Mouse (Mus musculus): ENCODE data around the gene Gm20538. TPM values are rescaled to one million over a fixed set of nuclear protein-coding genes. Genes with fewer than 3 reads are reported as not detected.
A peak's percentile ranks its signal among the peaks of the same experiment; 100 is the strongest.

Gene Gm20538
- polyA plus RNA-seq, 1 experiment from 2014 or later: not detected

DNA sequence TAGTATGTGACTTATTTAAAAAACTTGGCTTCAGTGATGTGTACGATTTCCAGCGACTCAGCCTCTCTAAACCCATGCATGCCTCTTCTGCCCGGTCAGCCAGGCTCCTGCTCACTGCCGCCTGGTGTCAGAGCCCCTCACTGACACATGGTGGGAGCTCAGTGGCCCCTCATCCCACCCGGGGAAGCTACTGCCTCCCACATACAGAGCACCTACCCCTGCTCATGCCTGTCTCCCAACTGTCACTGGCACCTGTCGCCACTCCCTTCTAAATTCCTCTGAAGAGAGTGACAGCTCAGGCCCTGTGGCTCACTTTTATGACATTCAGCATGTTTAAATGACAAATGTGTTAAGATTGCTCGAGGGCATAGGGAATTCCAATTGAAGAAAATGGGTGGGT is 23.6 kb upstream of the Gm20538 start:
- no peak overlapping the region for H3K4me2 ChIP-seq (ENCODE audit: low read depth)
- H3K9me3 ChIP-seq (ENCODE audit: control insufficient read depth, low read length): no peaks in the 10 kb centered on the region
- H3K4me1 ChIP-seq (ENCODE audit: control insufficient read depth, insufficient read depth, low read length): no peaks in the 10 kb centered on the region
- WGBS: 85% methylated on average over 7 of the region's 7 CpGs
- H3K36me3 ChIP-seq (ENCODE audit: control insufficient read depth, insufficient read depth, low read length): peaks cover 18% of the 10 kb centered on the region
- no peak overlapping the region for H3K27ac ChIP-seq (ENCODE audit: low read depth, low read length)
- no peaks in the 10 kb centered on the region for H3K27me3 ChIP-seq (ENCODE audit: control insufficient read depth, insufficient read depth, low read length)
- no peak for ATAC-seq (ENCODE audit: insufficient read depth, low FRiP score, low TSS enrichment)
- DNase-seq (ENCODE audit: low spot score): no peak
- H3K9ac ChIP-seq (ENCODE audit: low read length): no peak overlapping the region
- H3K4me3 ChIP-seq (ENCODE audit: low read depth, low read length): no peak overlapping the region

DNA sequence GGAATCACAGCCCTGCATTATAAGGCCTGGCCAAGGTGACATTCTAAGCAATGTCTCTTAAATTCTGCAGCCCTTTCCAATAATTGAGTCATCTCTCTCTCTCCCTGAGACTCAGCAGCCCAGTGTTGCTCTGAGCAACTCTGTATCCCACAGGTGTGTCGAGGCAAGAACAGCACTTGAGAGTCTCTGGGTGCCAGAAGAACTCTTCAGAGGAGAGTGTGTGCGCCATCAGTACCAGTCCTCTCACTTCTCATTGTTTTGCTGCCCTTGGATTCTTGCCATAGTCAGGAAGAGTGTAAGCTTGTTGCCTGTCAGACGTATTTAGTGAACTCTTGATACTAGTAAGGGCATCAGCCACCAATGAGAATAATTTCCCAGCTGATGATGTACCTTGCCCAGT is 15.1 kb upstream of the Gm20538 start:
- no peak for DNase-seq (ENCODE audit: low spot score)
- peaks cover 9% of the 10 kb centered on the region; the same call in 1 of the 2 replicates for H3K4me1 ChIP-seq (ENCODE audit: control insufficient read depth, insufficient read depth, low read length)
- WGBS: 92% methylated on average over 3 of the region's 3 CpGs
- H3K27ac ChIP-seq (ENCODE audit: low read depth, low read length): no peak overlapping the region
- no peak overlapping the region for H3K4me2 ChIP-seq (ENCODE audit: low read depth)
- no peak overlapping the region for H3K9ac ChIP-seq (ENCODE audit: low read length)
- no peaks in the 10 kb centered on the region for H3K9me3 ChIP-seq (ENCODE audit: control insufficient read depth, low read length)
- ATAC-seq (ENCODE audit: insufficient read depth, low FRiP score, low TSS enrichment): no peak
- no peak overlapping the region for H3K4me3 ChIP-seq (ENCODE audit: low read depth, low read length)
- peaks cover 24% of the 10 kb centered on the region for H3K36me3 ChIP-seq (ENCODE audit: control insufficient read depth, insufficient read depth, low read length)
- no peaks in the 10 kb centered on the region for H3K27me3 ChIP-seq (ENCODE audit: control insufficient read depth, insufficient read depth, low read length)

DNA sequence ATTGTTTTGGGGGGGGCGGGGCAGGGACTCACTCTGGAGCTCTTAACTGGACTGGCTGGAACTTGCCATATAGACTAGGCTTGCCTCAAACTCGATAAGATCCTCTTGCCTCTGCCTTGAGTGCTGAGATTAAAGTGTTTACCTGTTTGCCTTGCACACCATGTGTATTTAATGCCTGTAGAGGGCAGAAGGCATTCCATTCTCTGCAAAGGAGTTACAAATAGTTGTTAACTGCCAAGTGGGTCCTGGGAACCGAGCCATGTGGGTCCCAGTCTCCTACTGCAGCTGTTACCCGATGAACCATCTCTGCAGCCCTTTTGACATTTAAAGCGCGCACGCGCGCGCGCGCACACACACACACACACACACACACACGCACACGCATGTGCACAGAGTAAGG is 11.4 kb upstream of the Gm20538 start:
- no peak overlapping the region for H3K9ac ChIP-seq (ENCODE audit: low read length)
- DNase-seq (ENCODE audit: low spot score): no peak
- H3K4me1 ChIP-seq (ENCODE audit: control insufficient read depth, insufficient read depth, low read length): peaks cover 9% of the 10 kb centered on the region; the same call in 1 of the 2 replicates
- ATAC-seq (ENCODE audit: insufficient read depth, low FRiP score, low TSS enrichment): no peak
- H3K4me3 ChIP-seq (ENCODE audit: low read depth, low read length): no peak overlapping the region
- H3K27me3 ChIP-seq (ENCODE audit: control insufficient read depth, insufficient read depth, low read length): no peaks in the 10 kb centered on the region
- peaks cover 8% of the 10 kb centered on the region for H3K36me3 ChIP-seq (ENCODE audit: control insufficient read depth, insufficient read depth, low read length)
- 96% methylated on average over 14 of the region's 14 CpGs for WGBS
- H3K4me2 ChIP-seq (ENCODE audit: low read depth): no peak overlapping the region
- H3K27ac ChIP-seq (ENCODE audit: low read depth, low read length): no peak overlapping the region
- H3K9me3 ChIP-seq (ENCODE audit: control insufficient read depth, low read length): no peaks in the 10 kb centered on the region

DNA sequence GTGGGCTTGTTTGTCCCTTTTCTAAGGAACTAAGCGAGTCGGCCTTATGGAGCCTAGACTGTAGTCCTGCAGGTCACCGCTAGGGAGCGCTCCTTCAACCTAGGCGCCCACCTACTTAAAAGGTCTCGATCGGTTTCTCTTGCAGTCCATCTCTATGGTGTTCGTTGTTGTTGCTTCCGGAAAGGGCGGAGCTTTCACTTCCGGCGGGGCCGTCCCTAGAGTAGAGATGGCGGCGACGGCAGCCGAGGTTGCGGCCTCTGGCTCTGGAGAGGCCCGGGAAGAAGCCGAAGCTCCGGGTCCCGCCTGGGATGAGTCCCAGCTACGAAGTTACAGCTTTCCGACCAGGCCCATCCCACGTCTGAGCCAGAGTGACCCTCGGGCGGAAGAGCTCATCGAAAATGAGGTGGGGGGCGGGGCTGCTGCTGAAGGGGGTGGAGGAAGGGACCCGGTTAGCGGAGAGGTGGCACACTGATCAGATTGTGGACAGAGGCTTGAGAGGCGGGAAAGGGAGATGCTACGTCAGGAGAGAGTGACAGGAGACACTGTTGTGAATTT is 10.1 kb upstream of the Gm20538 start, which contains the start of gene Hif1an:
TSS of gene Hif1an (plus strand) at position 199 of the 555 bp plus-strand sequence.
- no peaks in the 10 kb centered on the region for H3K9me3 ChIP-seq (ENCODE audit: control insufficient read depth, low read length)
- DNase-seq (ENCODE audit: low spot score): peak; percentile 94
- ATAC-seq (ENCODE audit: insufficient read depth, low FRiP score, low TSS enrichment): peak; percentile 93
- H3K9ac ChIP-seq (ENCODE audit: low read length): peak within 1 kb of the TSS; percentile 68
- H3K36me3 ChIP-seq (ENCODE audit: control insufficient read depth, insufficient read depth, low read length): peaks cover 8% of the 10 kb centered on the region
- peak within 1 kb of the TSS; percentile 72 for H3K4me3 ChIP-seq (ENCODE audit: low read depth, low read length)
- H3K27me3 ChIP-seq (ENCODE audit: control insufficient read depth, insufficient read depth, low read length): no peaks in the 10 kb centered on the region
- H3K4me2 ChIP-seq (ENCODE audit: low read depth): peak within 1 kb of the TSS; percentile 74
- peaks cover 9% of the 10 kb centered on the region; the same call in 1 of the 2 replicates for H3K4me1 ChIP-seq (ENCODE audit: control insufficient read depth, insufficient read depth, low read length)
- under 1% methylated on average over 33 of the region's 33 CpGs for WGBS
- peak within 1 kb of the TSS; percentile 40; the same call in 1 of the 2 replicates for H3K27ac ChIP-seq (ENCODE audit: low read depth, low read length)

DNA sequence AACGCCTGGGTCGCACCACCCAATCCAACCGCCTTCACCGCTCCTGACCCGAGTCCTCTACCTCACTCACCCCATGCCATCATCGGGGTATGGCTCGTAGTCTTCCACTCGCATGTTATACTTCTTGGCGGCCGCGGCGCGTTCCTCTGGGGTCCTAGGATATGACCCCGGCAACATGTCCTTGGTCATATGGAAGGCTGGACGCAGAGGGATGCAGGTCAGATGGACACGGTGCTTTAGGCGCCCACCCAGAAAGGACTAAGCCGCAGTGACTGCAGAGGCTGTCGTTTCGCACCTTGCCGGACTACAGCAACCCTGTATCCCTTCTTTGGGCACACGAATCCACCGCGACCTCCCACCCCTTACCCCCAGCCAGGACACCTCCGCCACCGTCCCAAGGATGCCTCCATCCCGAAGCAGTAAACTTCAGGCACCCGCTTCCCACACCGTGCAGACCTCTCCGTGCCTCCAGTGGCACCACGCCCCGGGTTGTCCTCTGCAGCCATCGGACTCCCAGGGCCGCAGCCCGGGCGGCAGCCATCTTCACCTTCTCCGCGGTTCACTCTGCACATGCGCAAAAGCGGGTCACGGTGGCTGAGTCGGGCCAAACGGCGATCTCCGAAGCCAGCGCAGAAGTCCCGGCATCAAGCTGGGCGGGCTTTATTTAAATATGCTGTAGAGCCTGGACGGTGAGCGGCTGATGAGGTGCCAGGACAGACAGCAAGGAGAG is 2.4 kb upstream of the Gm20538 start, which contains the start of gene Ndufb8:
TSS of gene Ndufb8 (minus strand) at position 580 of the 730 bp plus-strand sequence.
- peak; percentile 83 for ATAC-seq (ENCODE audit: insufficient read depth, low FRiP score, low TSS enrichment)
- under 1% methylated on average over 50 of the region's 50 CpGs for WGBS
- H3K9me3 ChIP-seq (ENCODE audit: control insufficient read depth, low read length): no peaks in the 10 kb centered on the region
- peak within 1 kb of the TSS; percentile 80 for H3K4me2 ChIP-seq (ENCODE audit: low read depth)
- peak within 1 kb of the TSS; percentile 17; the same call in 1 of the 2 replicates for H3K27ac ChIP-seq (ENCODE audit: low read depth, low read length)
- DNase-seq (ENCODE audit: low spot score): peak; percentile 95
- H3K36me3 ChIP-seq (ENCODE audit: control insufficient read depth, insufficient read depth, low read length): peaks cover 8% of the 10 kb centered on the region; the same call in 1 of the 2 replicates
- H3K4me3 ChIP-seq (ENCODE audit: low read depth, low read length): peak within 1 kb of the TSS; percentile 87
- H3K4me1 ChIP-seq (ENCODE audit: control insufficient read depth, insufficient read depth, low read length): peaks cover 4% of the 10 kb centered on the region; the same call in 1 of the 2 replicates
- no peaks in the 10 kb centered on the region for H3K27me3 ChIP-seq (ENCODE audit: control insufficient read depth, insufficient read depth, low read length)
- peak within 1 kb of the TSS; percentile 89 for H3K9ac ChIP-seq (ENCODE audit: low read length)

DNA sequence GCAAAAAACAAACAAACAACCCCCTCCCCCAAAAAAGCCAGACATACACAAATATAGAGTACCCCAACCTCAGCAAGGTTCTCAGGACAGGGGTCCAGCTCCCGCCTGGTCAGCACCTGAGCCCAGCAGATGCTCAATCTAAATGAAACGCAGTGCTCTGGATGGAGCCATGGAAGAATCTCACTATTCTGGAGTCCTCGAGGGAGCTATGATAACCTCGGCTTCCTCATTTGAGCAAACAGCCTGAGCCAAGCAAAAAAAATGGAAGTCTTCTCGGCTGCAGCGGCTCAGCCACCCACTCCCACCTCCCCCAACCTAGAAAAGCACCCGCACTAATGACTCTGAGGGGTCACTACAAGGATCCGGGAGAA is 1.8 kb upstream of the Gm20538 start:
- 5% methylated on average over 8 of the region's 8 CpGs for WGBS
- Histone ChIP-seq H3K4me2 (ENCODE audit: low read depth) (peak overlapping the region; percentile 80), H3K4me3 (ENCODE audit: low read depth, low read length) (peak overlapping the region; percentile 87), H3K9me3 (ENCODE audit: control insufficient read depth, low read length) (no peaks in the 10 kb centered on the region), H3K4me1 (ENCODE audit: control insufficient read depth, insufficient read depth, low read length) (peaks cover 4% of the 10 kb centered on the region; the same call in 1 of the 2 replicates), H3K27me3 (ENCODE audit: control insufficient read depth, insufficient read depth, low read length) (no peaks in the 10 kb centered on the region), H3K9ac (ENCODE audit: low read length) (peak overlapping the region; percentile 89), H3K27ac (ENCODE audit: low read depth, low read length) (no peak overlapping the region), H3K36me3 (ENCODE audit: control insufficient read depth, insufficient read depth, low read length) (peaks cover 11% of the 10 kb centered on the region; the same call in 1 of the 2 replicates)
- ATAC-seq (ENCODE audit: insufficient read depth, low FRiP score, low TSS enrichment): no peak
- no peak for DNase-seq (ENCODE audit: low spot score)

DNA sequence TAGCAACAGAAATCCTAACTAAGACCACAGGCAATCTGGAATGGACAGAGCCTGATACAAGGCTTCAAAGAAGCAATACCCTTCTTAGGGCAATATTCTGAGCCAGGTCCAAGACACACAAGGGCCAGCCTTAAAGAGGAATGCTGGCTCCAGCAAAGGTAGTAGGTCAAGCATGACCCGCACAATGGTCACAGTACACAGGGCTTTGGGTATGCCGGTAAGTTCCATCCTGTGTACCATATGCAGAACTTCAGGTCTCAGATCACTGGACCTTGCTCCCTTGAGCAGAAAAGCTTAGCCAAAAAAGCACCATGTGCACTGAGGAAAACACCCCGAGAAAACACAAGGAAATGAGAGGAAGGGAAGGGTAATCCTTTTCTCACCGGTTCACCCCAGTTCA is 655 bp upstream of the Gm20538 start:
- ATAC-seq (ENCODE audit: insufficient read depth, low FRiP score, low TSS enrichment): no peak

DNA sequence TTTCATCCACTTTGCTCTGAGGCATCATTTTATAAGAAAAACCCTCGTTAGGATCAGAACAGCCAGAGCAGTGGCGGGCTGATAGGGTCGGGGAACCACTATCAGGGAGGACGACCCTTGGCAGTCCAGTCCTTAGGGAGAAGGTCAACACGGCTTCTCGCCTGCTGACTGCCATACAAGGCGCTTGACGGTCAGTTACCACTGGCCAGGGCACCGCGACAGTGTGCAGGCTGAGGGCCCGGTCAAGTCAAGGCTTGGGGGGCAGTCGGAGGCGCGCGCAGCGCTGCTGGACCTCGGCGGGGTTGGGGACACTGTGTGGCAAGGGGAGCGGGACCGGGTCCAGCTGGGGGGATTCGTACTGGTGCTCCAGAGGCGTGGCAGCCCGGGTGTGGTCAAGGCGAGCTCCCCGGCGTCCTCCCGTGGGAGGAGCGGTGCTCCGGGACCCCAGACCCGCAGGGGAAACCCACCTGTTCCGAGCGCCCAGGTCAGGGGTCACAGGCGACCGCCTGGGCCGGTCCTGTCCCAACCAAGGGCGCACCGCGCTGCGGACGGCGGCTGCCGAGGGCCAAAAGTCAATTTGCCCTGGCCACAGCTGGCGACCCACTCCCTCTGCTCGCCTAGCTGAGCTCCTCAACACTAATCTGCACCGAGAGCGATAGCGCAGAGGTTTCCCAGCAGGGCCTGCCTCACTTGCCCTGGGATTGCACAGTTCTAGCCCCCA is 7.2 kb downstream of the Gm20538 start, which contains the start of gene Sec31b:
TSS of gene Sec31b (minus strand) at position 544 of the 721 bp plus-strand sequence.
- Histone ChIP-seq H3K4me1 (ENCODE audit: control insufficient read depth, insufficient read depth, low read length) (peaks cover 3% of the 10 kb centered on the region; the same call in 1 of the 2 replicates), H3K4me3 (ENCODE audit: low read depth, low read length) (peak within 1 kb of the TSS; percentile 52), H3K9me3 (ENCODE audit: control insufficient read depth, low read length) (no peaks in the 10 kb centered on the region), H3K27ac (ENCODE audit: low read depth, low read length) (no peak within 1 kb of the TSS), H3K36me3 (ENCODE audit: control insufficient read depth, insufficient read depth, low read length) (peaks cover 8% of the 10 kb centered on the region; the same call in 1 of the 2 replicates), H3K4me2 (ENCODE audit: low read depth) (peak within 1 kb of the TSS; percentile 94), H3K27me3 (ENCODE audit: control insufficient read depth, insufficient read depth, low read length) (no peaks in the 10 kb centered on the region), H3K9ac (ENCODE audit: low read length) (peak within 1 kb of the TSS; percentile 66)
- 1% methylated on average over 42 of the region's 47 CpGs for WGBS
- ATAC-seq (ENCODE audit: insufficient read depth, low FRiP score, low TSS enrichment) (peak; percentile 38; the same call in 1 of the 2 replicates), DNase-seq (ENCODE audit: low spot score) (peak; percentile 50)

More for the DNA sequence above, 655 bp upstream of the Gm20538 start:
- Histone ChIP-seq H3K27ac (ENCODE audit: low read depth, low read length) (no peak overlapping the region), H3K36me3 (ENCODE audit: control insufficient read depth, insufficient read depth, low read length) (peaks cover 14% of the 10 kb centered on the region; the same call in 1 of the 2 replicates), H3K9ac (ENCODE audit: low read length) (no peak overlapping the region), H3K27me3 (ENCODE audit: control insufficient read depth, insufficient read depth, low read length) (no peaks in the 10 kb centered on the region), H3K4me3 (ENCODE audit: low read depth, low read length) (no peak overlapping the region), H3K4me1 (ENCODE audit: control insufficient read depth, insufficient read depth, low read length) (peaks cover 4% of the 10 kb centered on the region; the same call in 1 of the 2 replicates), H3K4me2 (ENCODE audit: low read depth) (no peak overlapping the region), H3K9me3 (ENCODE audit: control insufficient read depth, low read length) (no peaks in the 10 kb centered on the region)
- DNase-seq (ENCODE audit: low spot score): no peak
- WGBS: 95% methylated on average over 4 of the region's 4 CpGs

All from neural tube, embryonic 11.5 days (tissue).